Mouse (Mus musculus): Measurements from ENCODE around the gene Tagln3. TPM values are rescaled to one million over a fixed set of nuclear protein-coding genes. Genes with fewer than 3 reads are reported as not detected.

Tagln3 gene
- not detected for total RNA-seq (2023)

DNA sequence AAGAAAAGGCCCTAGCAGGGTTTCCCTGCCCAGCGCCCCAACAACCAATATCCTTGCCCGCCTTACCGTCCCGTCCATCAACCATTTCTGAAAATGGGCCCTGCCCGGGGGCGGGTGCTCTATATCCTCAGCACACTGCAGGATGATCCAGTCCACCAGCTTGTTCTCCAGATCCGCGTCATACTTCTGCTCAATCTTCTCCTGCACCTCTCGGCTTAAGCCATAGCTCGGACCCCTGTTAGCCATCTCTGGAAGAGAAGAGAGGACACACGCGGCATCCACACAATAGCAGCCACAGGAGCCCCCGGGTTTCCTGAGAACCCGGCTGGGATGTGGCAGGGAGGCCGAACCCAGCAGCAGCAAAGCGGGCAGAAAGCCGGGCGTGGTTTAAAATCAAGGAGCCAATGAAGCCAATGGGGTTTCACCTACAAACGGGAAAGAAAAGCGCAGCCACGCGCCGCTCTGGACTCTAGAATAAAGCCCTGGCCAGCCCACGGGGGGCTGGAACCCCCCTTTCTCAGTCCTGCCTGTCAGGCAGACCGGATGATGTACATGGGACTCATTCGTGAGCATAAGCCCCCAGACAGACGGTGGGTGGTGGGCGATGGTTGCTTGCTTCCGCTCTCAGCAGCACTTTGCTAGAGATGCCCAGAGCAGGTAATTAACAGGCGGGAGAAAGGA is at the start of gene Tagln3:
TSS of gene Tagln3 (minus strand) at position 548 of the 681 bp plus-strand sequence.

GRCm38 (mm10) chr16:45742615-45743476 is 18.4 kb upstream of the Tagln3 start, which contains the start of gene Abhd10:
TSS of gene Abhd10 (minus strand) at chr16:45742955.

DNA sequence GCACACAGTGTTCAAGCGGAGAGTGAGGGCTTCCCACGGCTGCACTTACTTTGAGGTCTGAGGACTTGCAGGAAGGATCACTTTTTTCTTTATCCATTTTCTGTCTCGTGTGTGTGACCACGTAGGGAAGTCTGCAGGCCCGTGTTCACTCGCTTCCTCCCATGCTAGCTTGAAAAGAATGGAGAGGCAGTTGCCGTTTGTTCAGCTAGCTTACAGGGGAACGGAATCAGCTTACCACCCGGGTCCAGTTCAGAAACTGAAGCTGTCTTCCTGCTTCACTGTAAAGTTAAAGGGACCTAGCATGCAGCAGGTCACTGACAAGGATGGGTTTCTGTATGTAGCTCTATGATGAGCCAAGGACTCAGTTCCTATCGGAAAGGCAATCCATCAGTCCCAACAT is 30.9 kb downstream of the Tagln3 start, which contains the start of gene Tmprss7:
TSS of gene Tmprss7 (minus strand) at position 101 of the 400 bp plus-strand sequence.

Other genes with a start within 250 kb of the Tagln3 start
- gene Gm609, start 231.6 kb downstream of the Tagln3 start, total RNA-seq (2023): not detected
- gene Gm17783, start 192.6 kb downstream of the Tagln3 start, total RNA-seq (2023): not detected
- gene Slc9c1, start 189.3 kb downstream of the Tagln3 start, total RNA-seq (2023): not detected
- gene Gcsam, start 114.2 kb downstream of the Tagln3 start, total RNA-seq (2023): not detected
- gene BC016579, start 70.5 kb downstream of the Tagln3 start, total RNA-seq (2023): not detected
- gene Tmprss7, start 30.9 kb downstream of the Tagln3 start, total RNA-seq (2023): under 1 TPM in 1 of 2 experiments, not detected in 1; 0.23 TPM
- gene Abhd10, start 18.3 kb upstream of the Tagln3 start, total RNA-seq (2023): 10 to 100 TPM; 21.6 to 33.0 TPM
- not detected for gene Phldb2, start 229.0 kb upstream of the Tagln3 start, total RNA-seq (2023)